Mouse (Mus musculus) midbrain, embryonic 11.5 days (tissue): ENCODE measurements at regions not wholly inside any gene's neighbourhood (a gene's known extent, or its start where the extent isn't known, plus 50 kb on each side); places are given as distances from the start of the nearest gene placed in this dataset.

ENCODE experiments used
- ATAC-seq: fragments of 200-750 bp; cut with Nextera tagmentation; 2 replicates; pipeline ENCODE4 v1.8.0; 2017; ENCODE audit warnings: moderate TSS enrichment, moderate library complexity; ENCODE audit not compliant: low FRiP score
- DNase-seq: peaks from one replicate; pipeline ENCODE4 v3.0.0; 2015; ENCODE audit warnings: low spot score; ENCODE audit errors: missing footprints
- H3K27ac ChIP-seq: fragments of 300-500 bp; sonication (generic); 2 replicates; pipeline ENCODE4 v1.5.1; 2014; ENCODE audit warnings: low read depth, low read length
- H3K27me3 ChIP-seq: fragments of 300-500 bp; sonication (generic); 2 replicates; pipeline ENCODE4 v1.6.1; 2014; ENCODE audit warnings: mild to moderate bottlenecking, low read length, moderate library complexity, mixed read lengths; ENCODE audit not compliant: control insufficient read depth, insufficient read depth
- H3K36me3 ChIP-seq: fragments of 300-500 bp; sonication (generic); 2 replicates; pipeline ENCODE4 v1.6.1; 2014; ENCODE audit warnings: mild to moderate bottlenecking, low read length, moderate library complexity, mixed read lengths; ENCODE audit not compliant: control insufficient read depth, insufficient read depth
- H3K4me1 ChIP-seq: fragments of 300-500 bp; sonication (generic); 2 replicates; pipeline ENCODE4 v1.6.1; 2014; ENCODE audit warnings: low read length; ENCODE audit not compliant: control insufficient read depth, insufficient read depth
- H3K4me2 ChIP-seq: fragments of 300-500 bp; sonication (generic); 2 replicates; pipeline ENCODE4 v1.6.1; 2014; ENCODE audit warnings: mild to moderate bottlenecking, moderate library complexity
- H3K4me3 ChIP-seq: fragments of 300-500 bp; sonication (generic); 2 replicates; pipeline ENCODE4 v1.5.1; 2014; ENCODE audit warnings: low read depth, low read length
- H3K9ac ChIP-seq: fragments of 300-500 bp; sonication (generic); 2 replicates; pipeline ENCODE4 v1.6.1; 2014; ENCODE audit warnings: low read length
- H3K9me3 ChIP-seq: fragments of 300-500 bp; sonication (generic); 2 replicates; pipeline ENCODE4 v1.6.1; 2016; ENCODE audit warnings: low read length; ENCODE audit not compliant: control insufficient read depth
- WGBS: fragments of 180-500 bp; shearing (Covaris S2); extraction: QIAGEN DNeasy Blood & Tissue Kit; methylation state at CpG from one replicate; pipeline ENCODE4 v1.1.7; 2014; 5-methylcytosine and 5-hydroxymethylcytosine counted together

DNA sequence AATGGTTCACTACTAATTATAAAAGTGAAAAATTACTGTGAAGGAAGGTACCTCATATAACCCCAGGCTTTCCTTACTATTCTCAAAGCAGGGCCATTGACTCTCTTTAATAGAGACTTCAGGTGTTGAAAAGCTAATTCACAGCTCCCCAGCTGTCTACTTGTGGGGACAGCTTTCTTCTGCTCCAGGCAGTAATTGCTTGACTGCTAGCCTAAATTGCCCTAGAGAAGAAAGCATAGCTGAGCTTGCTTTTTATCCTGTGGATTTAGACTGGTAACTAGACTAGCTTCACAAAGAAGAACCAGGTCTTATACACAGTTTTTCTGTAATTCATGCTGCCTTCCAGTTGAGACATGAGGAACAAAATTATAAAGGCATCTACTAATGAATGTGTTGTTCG lies 452.6 kb upstream of the Agtr1b start:
- H3K36me3 ChIP-seq, result no peaks in the 10 kb centered on the region
- no peak for DNase-seq
- H3K4me1 ChIP-seq, result no peaks in the 10 kb centered on the region
- H3K4me3 ChIP-seq, result no peak overlapping the region
- WGBS, result 83% methylated on average over 1 of the region's 1 CpGs
- H3K9ac ChIP-seq, result no peak overlapping the region
- H3K27me3 ChIP-seq, result no peaks in the 10 kb centered on the region
- H3K4me2 ChIP-seq, result no peak overlapping the region
- ATAC-seq, result no peak
- H3K9me3 ChIP-seq, result no peaks in the 10 kb centered on the region
- H3K27ac ChIP-seq, result no peak overlapping the region

DNA sequence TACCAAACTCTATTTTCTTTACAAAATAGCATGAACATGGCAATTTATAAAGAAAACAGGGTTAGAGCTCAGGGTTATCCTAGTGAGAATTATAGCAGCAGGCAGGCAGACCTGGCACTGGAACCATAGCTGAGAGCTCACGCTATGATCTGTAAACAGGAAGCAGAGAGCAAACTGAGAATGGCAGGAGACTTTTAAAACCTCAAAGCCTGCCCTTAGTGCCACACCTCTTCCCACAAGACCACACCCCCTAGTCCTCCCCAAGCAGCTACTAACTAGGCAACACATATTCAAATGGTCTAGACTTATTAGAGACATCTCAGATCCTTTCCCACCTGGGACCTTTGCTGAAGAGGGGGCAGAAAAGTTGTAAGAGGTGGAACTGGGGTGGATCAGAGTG lies 449.6 kb upstream of the Agtr1b start:
- Histone ChIP-seq H3K4me3 (no peak overlapping the region), H3K9me3 (no peaks in the 10 kb centered on the region), H3K9ac (no peak overlapping the region), H3K27me3 (no peaks in the 10 kb centered on the region), H3K4me2 (no peak overlapping the region), H3K27ac (no peak overlapping the region), H3K4me1 (no peaks in the 10 kb centered on the region), H3K36me3 (no peaks in the 10 kb centered on the region)
- DNase-seq (no peak), ATAC-seq (no peak)
- 69% methylated on average over 1 of the region's 1 CpGs for WGBS

DNA sequence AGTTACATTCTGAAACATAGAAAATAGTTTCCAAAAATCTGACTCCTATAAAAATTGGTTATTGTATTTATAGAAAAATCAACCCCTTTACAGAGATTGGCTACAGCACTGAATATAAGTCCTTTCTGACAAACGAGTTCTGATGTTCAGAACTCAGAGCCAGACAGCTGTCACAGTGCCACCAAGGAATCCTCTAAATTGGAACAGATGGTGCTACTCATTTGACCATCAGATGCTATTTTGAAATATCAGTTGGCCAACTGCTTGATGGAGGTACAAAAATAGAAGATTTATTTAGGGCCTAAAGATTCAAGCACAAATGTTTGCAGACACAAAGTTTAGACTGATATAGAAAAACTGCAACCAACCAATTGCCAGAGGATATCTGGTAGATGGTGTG lies 427.3 kb upstream of the Agtr1b start:
- Histone ChIP-seq H3K36me3 (no peaks in the 10 kb centered on the region), H3K4me1 (no peaks in the 10 kb centered on the region), H3K4me2 (no peak overlapping the region), H3K27me3 (no peaks in the 10 kb centered on the region), H3K9me3 (no peaks in the 10 kb centered on the region), H3K9ac (no peak overlapping the region), H3K27ac (no peak overlapping the region), H3K4me3 (no peak overlapping the region)
- DNase-seq (peak; percentile 26), ATAC-seq (no peak)
- WGBS, result 73% methylated on average over 1 of the region's 1 CpGs

DNA sequence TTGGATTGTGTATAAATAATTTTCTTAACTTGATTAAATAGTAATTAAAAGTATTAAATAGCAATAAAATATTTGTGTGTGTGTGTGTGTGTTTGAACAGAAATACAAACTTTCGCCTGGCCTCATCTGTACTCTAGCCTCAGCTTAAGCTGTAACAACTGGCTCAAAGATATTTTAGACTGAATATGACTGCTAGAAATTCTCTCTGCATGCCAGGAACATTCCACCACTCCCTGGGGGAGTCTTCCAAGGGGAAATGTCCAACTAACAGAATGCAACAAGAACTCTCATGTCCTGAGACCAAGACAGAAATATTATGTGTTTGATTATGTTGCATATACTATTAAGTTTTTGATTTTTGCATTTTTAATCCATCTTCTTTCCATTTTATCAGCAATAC lies 425.5 kb upstream of the Agtr1b start:
- Histone ChIP-seq H3K27me3 (no peaks in the 10 kb centered on the region), H3K27ac (no peak overlapping the region), H3K9ac (no peak overlapping the region), H3K4me1 (no peaks in the 10 kb centered on the region), H3K4me3 (no peak overlapping the region), H3K4me2 (no peak overlapping the region), H3K9me3 (no peaks in the 10 kb centered on the region), H3K36me3 (no peaks in the 10 kb centered on the region)
- peak; percentile 47 for DNase-seq
- 90% methylated on average over 1 of the region's 1 CpGs for WGBS
- no peak for ATAC-seq

DNA sequence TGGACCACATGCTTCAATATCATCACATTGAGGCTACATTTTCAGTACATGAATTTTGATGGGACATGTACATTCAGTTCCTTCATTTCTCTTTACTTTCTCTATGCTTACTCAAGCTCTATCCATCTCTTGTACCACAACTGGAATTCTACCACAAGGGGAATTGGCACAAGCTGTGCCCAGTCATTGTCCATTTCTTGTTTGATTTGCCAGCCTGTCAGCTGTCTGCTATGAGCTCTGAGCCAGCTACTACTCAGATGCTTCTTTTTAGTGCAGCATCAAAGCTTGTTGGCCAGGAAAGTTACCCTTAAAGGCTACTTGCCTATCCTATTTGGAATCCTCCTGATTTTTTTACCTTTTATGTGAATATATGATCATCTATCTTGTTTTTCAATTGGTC lies 410.9 kb upstream of the Agtr1b start:
- no peak overlapping the region for H3K27ac ChIP-seq
- H3K9me3 ChIP-seq, result no peaks in the 10 kb centered on the region
- no peak overlapping the region for H3K9ac ChIP-seq
- no peaks in the 10 kb centered on the region for H3K36me3 ChIP-seq
- no peak for DNase-seq
- no peak overlapping the region for H3K4me3 ChIP-seq
- no peak overlapping the region for H3K4me2 ChIP-seq
- no peaks in the 10 kb centered on the region for H3K4me1 ChIP-seq
- no peaks in the 10 kb centered on the region for H3K27me3 ChIP-seq
- ATAC-seq, result no peak

DNA sequence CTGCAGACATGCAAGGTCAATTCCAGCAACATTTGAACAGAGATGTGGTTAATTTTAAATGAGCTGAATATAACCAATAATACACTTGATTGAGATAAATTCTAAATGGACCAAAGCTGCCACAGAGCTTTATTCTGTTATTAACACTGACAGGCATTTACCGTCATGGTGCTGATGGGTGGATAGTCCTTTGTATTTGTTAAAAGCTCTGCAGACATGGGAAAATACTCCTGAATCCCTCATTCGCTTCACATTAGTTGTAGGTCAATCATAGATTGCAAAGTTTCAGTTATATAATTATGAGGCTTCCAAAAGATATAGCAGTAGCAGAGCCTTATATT lies 410.0 kb upstream of the Agtr1b start:
- Histone ChIP-seq H3K27ac (no peak overlapping the region), H3K4me1 (no peaks in the 10 kb centered on the region), H3K27me3 (no peaks in the 10 kb centered on the region), H3K9ac (no peak overlapping the region), H3K4me3 (no peak overlapping the region), H3K36me3 (no peaks in the 10 kb centered on the region), H3K4me2 (no peak overlapping the region), H3K9me3 (no peaks in the 10 kb centered on the region)
- ATAC-seq, result peak; percentile 61; the same call in 1 of the 2 replicates
- WGBS, result 64% methylated on average over 2 of the region's 2 CpGs
- DNase-seq, result no peak

DNA sequence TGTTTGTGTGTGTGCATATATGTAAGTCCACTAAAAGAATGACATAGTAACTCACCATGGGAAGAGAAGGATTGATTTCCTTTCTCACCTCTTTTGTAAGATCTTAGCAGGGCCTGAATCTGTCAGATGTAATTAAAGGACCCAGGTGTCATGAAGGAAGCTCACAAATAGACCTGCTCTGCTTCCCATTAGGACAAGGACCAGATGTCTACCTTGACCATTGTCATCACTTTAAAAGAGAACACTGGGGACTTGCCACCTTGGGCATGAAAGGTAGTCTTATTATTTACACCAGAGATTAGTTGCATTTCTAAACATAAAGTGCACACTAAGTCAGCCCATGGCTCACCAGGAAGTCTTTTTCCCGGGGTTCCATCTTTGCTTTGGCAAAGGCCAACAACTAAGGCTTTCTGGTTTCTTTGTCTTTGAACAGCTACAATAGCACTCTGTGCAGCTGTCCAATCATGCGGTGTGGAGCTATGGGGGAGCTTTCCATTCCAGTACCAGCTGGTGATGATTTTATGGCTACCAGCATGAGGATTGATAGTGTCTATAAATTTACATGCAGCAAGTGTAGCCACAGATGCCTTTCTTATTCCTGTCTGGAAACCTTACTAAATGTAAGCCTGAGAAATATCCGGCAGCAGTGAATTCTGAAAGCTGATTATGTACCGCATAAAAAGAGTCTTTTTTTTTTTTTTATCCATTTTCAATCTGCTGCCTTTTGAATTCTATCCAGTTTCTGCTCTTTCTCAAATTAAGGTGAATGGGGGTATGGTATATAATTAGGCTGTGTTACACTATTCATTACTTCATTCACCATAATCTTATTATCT lies 409.4 kb upstream of the Agtr1b start:
- no peak overlapping the region for H3K27ac ChIP-seq
- no peak overlapping the region for H3K9ac ChIP-seq
- no peaks in the 10 kb centered on the region for H3K36me3 ChIP-seq
- ATAC-seq, result peak; percentile 82
- no peak overlapping the region for H3K4me2 ChIP-seq
- H3K27me3 ChIP-seq, result no peaks in the 10 kb centered on the region
- H3K9me3 ChIP-seq, result no peaks in the 10 kb centered on the region
- no peak overlapping the region for H3K4me3 ChIP-seq
- 59% methylated on average over 4 of the region's 4 CpGs for WGBS
- no peaks in the 10 kb centered on the region for H3K4me1 ChIP-seq
- DNase-seq, result no peak

DNA sequence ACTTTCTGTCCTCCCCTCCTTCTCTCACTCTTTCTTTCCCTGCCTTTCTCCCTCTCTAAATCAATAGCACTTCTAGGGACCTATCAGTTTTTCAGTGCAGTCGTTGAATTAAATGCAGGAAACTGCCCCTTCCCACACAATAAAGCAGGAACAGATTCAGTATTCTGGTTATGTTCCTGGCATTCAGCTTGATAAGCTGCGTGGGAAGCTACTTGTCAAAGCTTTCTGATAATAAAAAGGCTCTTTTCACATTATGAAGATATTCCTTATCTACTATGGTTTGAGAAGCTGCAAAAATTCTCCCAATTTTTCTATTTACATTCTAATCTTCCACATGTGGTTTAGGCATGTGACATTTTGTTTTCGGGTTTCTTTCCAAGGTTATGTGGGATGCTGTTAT lies 367.3 kb upstream of the Agtr1b start:
- 78% methylated on average over 3 of the region's 3 CpGs for WGBS
- H3K9me3 ChIP-seq, result no peaks in the 10 kb centered on the region
- H3K4me3 ChIP-seq, result no peak overlapping the region
- no peak for DNase-seq
- H3K4me2 ChIP-seq, result no peak overlapping the region
- no peaks in the 10 kb centered on the region for H3K36me3 ChIP-seq
- no peaks in the 10 kb centered on the region for H3K4me1 ChIP-seq
- no peak for ATAC-seq
- H3K27ac ChIP-seq, result no peak overlapping the region
- H3K27me3 ChIP-seq, result no peaks in the 10 kb centered on the region
- H3K9ac ChIP-seq, result no peak overlapping the region

DNA sequence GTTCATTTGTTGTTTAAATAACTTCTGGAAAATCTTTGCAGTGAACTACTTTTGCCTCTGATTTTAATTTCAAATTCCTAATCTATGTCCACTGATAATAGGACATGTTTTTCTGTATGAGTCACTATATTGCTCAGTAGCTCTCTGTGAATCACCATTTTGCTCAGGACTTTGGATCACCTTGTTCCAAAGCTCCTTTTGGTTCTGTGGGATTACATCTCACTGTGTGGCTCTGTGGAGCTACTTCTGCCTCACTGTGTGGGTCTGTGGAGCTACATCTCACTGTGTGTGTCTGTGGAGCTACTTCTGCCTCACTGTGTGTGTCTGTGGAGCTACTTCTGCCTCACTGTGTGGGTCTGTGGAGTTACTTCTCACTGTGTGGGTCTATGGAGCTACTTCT lies 365.0 kb upstream of the Agtr1b start:
- Histone ChIP-seq H3K9me3 (no peaks in the 10 kb centered on the region), H3K4me3 (no peak overlapping the region), H3K4me1 (no peaks in the 10 kb centered on the region), H3K27ac (no peak overlapping the region), H3K36me3 (no peaks in the 10 kb centered on the region), H3K27me3 (no peaks in the 10 kb centered on the region), H3K9ac (no peak overlapping the region), H3K4me2 (no peak overlapping the region)
- ATAC-seq (no peak), DNase-seq (no peak)
